Mouse (Mus musculus): ENCODE results near the gene Sycp2l. TPM values are rescaled to one million over a fixed set of nuclear protein-coding genes. Genes with fewer than 3 reads are reported as not detected.

Sycp2l gene
- polyA plus RNA-seq, 1 experiment from 2014 or later: not detected

- 90% methylated on average over 6 of the region's 6 CpGs for WGBS
Measured at GRCm38 (mm10) chr13:41215669-41216068, 101.6 kb downstream of the Sycp2l start.

DNA sequence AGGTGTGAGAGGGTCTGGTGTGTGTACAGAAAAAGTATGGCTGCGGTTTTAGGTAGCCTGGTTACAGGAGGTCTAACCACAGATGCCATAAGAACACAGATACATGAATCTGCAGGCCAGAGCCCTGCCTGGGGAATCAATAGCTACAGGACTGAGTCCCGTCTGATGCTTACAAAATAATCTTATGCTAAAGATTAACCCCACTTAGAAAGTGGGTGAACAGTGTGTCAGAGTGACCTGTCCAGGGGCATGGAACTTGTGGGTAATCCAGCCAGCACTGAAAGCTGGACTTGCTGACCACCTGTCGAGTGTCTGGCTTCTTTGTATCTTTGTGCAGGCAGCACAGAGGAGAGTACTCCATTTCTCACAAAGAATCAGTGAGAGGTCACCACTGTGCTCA is 102.1 kb downstream of the Sycp2l start:
- no peaks in the 10 kb centered on the region for H3K27me3 ChIP-seq (ENCODE audit: low read depth, poor library complexity, severe bottlenecking)
- no peaks in the 10 kb centered on the region for H3K36me3 ChIP-seq
- WGBS: 90% methylated on average over 3 of the region's 3 CpGs
- H3K9me3 ChIP-seq (replicated peaks): no peaks in the 10 kb centered on the region
- no peak overlapping the region for H3K27ac ChIP-seq
- no peak overlapping the region for H3K4me3 ChIP-seq
- no peak for DNase-seq (ENCODE audit: low spot score)
- peaks cover 12% of the 10 kb centered on the region for H3K4me1 ChIP-seq

More at GRCm38 (mm10) chr13:41215669-41216068, 101.6 kb downstream of the Sycp2l start:
- H3K9me3 ChIP-seq (replicated peaks): no peaks in the 10 kb centered on the region
- H3K4me1 ChIP-seq: peaks cover 12% of the 10 kb centered on the region
- no peaks in the 10 kb centered on the region for H3K36me3 ChIP-seq
- no peaks in the 10 kb centered on the region for H3K27me3 ChIP-seq (ENCODE audit: low read depth, poor library complexity, severe bottlenecking)
- H3K4me3 ChIP-seq: no peak overlapping the region
- no peak for DNase-seq (ENCODE audit: low spot score)
- H3K27ac ChIP-seq: no peak overlapping the region

- Histone ChIP-seq H3K36me3 (no peaks in the 10 kb centered on the region), H3K9me3 (replicated peaks) (no peaks in the 10 kb centered on the region), H3K4me1 (peaks cover 12% of the 10 kb centered on the region), H3K27me3 (ENCODE audit: low read depth, poor library complexity, severe bottlenecking) (no peaks in the 10 kb centered on the region), H3K4me3 (peak overlapping the region; percentile 68; the same call in 1 of the 2 replicates), H3K27ac (no peak overlapping the region)
- DNase-seq (ENCODE audit: low spot score): no peak
- 59% methylated on average over 1 of the region's 1 CpGs for WGBS
Measured at GRCm38 (mm10) chr13:41219056-41219455, 104.9 kb downstream of the Sycp2l start.

DNA sequence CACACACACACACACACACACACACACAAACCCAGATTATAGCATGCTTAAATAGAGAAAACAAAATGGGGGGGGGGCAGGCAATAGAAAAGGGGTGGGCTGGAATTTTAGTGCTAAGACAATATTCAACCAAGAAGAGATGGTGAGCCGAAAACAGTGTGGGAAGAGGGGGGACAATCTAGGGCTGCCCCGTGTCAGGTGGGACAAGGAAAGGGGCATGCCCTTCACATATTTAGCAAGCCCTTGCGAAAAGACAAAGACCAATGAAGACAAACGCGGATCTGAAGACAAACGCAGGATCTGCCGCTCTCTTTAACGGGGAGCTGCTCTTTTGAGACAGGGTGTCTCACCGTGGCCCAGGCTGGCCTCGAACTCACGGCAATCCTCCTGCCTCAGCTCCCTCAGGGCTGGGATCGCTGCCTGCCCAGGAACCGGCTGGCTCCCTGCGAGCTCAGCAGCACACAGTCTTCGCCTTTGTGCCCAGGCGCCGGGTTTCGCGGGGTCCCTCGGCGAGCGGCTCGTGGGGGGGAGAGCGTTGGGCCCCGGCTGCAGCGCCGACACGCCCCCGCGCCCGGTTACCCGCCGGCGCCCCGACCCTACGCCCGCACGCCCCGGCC is 105.7 kb downstream of the Sycp2l start:
- Histone ChIP-seq H3K4me3 (peak overlapping the region; percentile 68), H3K36me3 (no peaks in the 10 kb centered on the region), H3K4me1 (peaks cover 12% of the 10 kb centered on the region), H3K27ac (peak overlapping the region; percentile 89), H3K9me3 (replicated peaks) (no peaks in the 10 kb centered on the region), H3K27me3 (ENCODE audit: low read depth, poor library complexity, severe bottlenecking) (no peaks in the 10 kb centered on the region)
- 2% methylated on average over 39 of the region's 39 CpGs for WGBS
- DNase-seq (ENCODE audit: low spot score): no peak

DNA sequence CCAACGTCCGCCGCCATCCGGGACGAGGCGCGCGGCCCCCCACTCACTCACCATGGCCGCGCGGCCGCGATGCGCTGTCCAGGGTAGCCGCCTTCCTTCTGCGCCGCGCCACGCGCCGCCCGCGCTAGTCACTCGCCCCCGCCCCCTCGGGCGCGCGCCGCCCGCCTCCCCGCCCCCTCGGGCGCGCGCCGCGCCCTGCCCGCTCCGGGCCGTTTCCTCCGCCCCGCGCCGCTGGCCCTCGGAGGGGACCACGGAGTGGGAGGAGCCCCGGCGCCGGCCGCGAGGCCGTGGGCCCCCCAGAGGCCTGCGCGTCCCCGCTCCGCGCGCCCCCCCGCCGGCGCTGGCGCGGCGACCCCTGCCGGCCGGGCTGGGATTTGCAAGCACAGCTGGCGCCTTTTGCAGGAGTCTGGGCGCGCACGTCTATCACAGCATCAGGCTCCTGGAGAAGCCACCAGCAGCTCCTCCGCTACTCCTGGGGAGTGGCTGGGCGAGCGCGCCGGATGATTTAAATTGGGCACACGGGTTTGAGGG is 106.3 kb downstream of the Sycp2l start, which contains the start of gene Elovl2:
Gene Elovl2 (minus strand): TSS at position 102 of the 531 bp plus-strand sequence.
- WGBS: 2% methylated on average over 76 of the region's 77 CpGs
- Histone ChIP-seq H3K36me3 (no peaks in the 10 kb centered on the region), H3K9me3 (replicated peaks) (no peaks in the 10 kb centered on the region), H3K27ac (peak within 1 kb of the TSS; percentile 89), H3K4me1 (peaks cover 12% of the 10 kb centered on the region), H3K27me3 (ENCODE audit: low read depth, poor library complexity, severe bottlenecking) (no peaks in the 10 kb centered on the region), H3K4me3 (peak within 1 kb of the TSS; percentile 68)
- DNase-seq (ENCODE audit: low spot score): peak; percentile 89

Other genes with a start within 250 kb of the Sycp2l start
- 62.0 and 74.1 TPM in 2 replicates for gene Pak1ip1, start 113.3 kb upstream of the Sycp2l start, polyA plus RNA-seq (2016; fragmentation: Nextera tagmentation; extraction: Ambion mirVana)
- 205 and 216 TPM in 2 replicates for gene Tmem14c, start 98.0 kb upstream of the Sycp2l start, polyA plus RNA-seq (2016; fragmentation: Nextera tagmentation; extraction: Ambion mirVana)
- 0.46 and 0.69 TPM in 2 replicates for gene Mak, start 34.6 kb upstream of the Sycp2l start, polyA plus RNA-seq (2016; fragmentation: Nextera tagmentation; extraction: Ambion mirVana)
- 0.15 TPM in 1 of 2 replicates, not detected in the other for gene Gcm2, start 3.3 kb upstream of the Sycp2l start, polyA plus RNA-seq (2016; fragmentation: Nextera tagmentation; extraction: Ambion mirVana)
- gene Elovl2, start 106.1 kb downstream of the Sycp2l start, polyA plus RNA-seq (2016; fragmentation: Nextera tagmentation; extraction: Ambion mirVana): 22.9 and 29.2 TPM in 2 replicates
- 11.6 and 11.8 TPM in 2 replicates for gene Smim13, start 135.5 kb downstream of the Sycp2l start, polyA plus RNA-seq (2016; fragmentation: Nextera tagmentation; extraction: Ambion mirVana)
- not detected in 2 replicates for gene Gm17364, start 159.7 kb downstream of the Sycp2l start, polyA plus RNA-seq (2016; fragmentation: Nextera tagmentation; extraction: Ambion mirVana)